Mouse (Mus musculus) kidney, adult 18-20 months (tissue): ENCODE measurements at regions not wholly inside any gene's neighbourhood (a gene's known extent, or its start where the extent isn't known, plus 50 kb on each side); places are given as distances from the start of the nearest gene placed in this dataset.

Experiments used
- DNase-seq: peaks from one replicate; pipeline ENCODE4 v3.0.0; 2021

DNA sequence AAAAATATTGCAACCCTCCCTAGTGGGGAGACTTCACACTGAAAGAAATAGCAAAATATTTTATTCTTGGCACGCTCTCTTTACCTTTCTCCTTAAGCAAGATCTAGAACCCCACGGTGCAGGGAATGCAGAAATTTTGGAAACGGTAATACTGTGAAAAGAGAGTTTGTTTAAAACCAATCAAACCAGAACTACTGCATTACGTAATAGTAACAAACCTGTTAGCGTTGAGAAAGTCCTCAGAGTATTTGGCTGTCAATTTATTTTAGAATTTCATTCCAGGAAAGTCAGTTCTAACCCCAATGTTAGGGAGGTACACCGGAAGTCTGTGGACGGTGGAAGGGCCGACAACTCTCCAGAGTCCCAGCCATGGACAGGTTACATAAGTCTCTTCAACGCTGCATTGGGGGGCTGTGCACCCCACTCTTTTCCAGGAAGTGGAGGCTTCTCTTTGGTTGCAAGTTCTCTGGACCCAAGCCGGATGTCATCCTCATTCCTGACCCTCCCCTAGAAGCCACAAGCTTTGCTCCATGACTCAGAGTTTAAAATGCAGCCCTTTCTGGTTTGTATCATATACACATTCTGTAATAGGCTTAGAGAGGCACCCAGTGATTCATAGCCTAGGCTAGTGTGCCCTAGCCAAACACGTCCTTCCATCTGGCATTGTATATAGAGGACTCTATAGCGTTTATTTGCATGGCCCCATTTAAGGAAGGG is 105.0 kb upstream of the Frmd6 start:
- DNase-seq, result no peak

DNA sequence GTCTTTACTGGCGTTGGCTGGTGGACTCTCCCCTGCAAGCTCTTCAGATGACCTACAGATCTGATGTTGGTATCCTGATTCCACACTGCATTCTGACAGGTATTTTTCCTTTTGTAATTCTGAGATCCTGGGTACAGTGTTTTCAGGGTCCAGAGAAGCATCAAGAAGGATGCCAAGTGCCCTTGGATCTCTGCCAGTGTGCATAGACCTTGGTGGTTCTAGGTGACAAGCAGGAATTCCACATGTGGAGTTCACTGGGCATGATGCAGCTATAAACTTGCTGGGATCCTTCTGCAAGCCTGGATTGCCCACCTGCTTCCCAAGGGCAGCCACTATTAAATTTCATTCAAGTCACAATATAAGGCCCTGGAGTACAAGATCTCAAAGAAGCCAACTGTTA is 100.0 kb upstream of the Frmd6 start:
- no peak for DNase-seq

DNA sequence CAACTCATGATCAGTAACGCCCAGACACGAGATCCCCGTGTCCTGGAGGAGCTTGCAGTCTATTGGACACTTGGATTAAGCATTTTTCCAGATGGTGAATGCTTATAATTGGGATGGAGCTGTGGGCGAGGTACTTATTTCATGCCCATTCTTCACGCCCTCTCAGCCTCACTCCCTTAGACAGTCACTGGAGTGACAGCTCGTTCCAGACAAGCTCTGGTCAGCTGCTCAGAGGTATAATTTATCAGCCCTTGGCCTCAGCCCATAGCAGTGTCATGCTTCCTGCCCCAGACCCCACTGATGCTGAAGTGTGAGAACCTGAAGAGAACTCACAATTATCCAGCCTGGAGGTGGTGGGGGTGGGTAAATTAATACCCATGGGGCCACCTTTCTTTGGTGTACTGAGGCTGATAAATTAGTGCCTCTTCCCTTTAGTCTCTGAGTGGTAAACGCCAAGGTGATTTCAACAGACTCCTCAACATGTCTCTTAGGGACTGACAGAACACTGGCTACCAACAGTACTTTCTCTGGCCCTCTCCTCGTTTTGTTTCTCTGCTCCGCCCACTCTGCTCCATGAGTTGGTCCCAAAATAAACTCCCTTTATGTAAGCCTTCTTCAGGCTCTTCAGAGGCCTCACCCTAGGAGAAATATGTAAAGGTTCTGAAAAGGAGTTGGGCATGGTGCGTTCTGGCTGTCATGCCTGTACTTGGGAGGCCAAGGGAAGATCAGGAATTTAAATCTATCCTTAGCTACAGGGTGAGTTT is 97.6 kb upstream of the Frmd6 start:
- no peak for DNase-seq

DNA sequence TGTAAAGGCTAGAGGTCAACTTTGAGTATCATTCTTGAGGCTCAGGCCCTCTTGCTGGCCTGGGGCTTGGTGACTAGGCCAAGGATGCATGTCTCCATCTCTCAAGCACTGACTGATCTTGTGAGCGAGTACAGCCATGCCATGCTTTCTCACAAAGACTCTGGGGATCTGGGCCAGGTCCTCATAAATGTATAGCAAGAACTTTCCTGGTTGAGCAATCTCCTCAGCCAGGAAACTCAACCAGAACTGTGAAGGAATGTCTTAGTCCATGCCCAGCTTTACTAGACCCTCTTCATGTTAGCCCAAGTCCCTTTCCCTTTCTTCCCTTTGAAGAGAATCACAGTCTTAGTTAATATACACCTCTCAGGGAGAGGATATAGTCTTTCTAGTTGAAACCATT is 96.9 kb upstream of the Frmd6 start:
- DNase-seq, result no peak

DNA sequence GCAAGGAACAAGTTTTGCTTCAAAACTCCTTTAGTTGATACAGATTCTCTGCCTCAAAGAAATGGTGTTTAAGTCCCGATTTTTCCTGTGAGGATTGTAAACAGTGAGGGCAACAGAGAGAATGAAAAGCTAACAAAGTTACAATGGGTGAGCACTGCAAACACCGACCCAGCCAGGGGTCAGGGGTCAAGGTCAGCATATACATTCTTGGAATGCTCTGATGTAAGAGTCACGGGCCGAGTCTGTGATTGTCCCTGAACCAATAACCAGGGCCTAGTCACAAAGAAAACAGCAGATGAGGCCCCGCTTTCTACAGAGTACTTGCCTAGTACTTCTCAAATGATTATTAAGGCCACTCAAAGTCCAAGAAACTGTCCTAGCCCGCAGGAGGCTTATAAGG is 95.4 kb upstream of the Frmd6 start:
- DNase-seq, result no peak

DNA sequence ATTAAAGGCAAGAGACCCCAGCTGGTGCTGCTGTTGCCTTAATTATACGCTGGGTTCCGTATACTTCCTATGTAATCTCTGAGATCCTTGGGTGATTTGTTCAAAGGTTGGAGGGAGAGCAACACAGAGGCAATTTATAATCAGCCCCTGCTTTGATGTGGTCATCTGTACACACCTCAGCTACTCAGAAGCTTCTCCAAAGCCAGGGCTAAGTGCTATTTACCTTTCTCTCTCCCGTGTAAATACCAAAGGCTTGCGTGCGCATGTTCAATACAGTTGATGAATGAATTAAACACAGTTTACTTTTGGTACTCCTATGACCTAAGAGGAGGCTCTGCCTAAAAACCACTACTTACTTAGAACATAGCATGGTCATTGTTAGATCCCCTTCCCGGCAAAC is 93.8 kb upstream of the Frmd6 start:
- DNase-seq, result no peak

DNA sequence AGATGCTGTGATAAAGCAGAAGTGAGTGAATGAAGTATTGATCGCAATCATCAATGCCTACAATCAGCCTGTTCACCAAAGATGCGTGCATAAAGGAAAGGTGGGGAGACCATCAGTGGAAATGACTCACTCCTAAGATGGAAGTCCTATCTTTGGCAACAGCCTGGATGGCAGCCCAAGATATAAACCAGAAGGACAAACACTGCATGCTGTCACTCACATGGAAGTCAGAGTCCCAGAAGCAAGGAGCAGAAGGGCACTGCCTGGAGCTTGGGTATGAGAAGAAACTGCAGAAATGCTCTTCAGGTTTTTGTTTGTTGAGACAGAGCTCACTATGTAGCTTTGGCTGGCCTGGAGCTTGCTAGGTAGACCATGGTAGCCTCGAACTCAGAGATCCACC is 92.7 kb upstream of the Frmd6 start:
- DNase-seq, result no peak

DNA sequence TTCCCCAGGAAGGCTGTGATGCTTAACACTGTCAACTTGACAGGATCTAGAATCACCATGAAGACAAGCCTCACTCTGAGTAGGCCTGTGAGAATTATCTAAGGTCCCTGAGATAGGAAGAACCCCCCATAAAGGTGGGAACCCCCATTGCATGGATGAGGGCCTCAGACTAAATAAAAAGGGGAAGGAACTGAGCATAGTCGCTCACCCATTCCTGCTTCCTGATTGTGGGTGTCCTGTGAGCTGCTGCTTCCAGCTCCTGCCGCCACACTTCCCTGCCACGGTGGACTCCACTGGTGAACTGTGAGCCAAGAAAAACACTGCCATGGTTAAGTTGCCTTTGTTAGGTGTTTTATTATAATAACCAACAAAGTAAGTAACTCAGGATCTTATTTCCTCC is 86.8 kb upstream of the Frmd6 start:
- no peak for DNase-seq

DNA sequence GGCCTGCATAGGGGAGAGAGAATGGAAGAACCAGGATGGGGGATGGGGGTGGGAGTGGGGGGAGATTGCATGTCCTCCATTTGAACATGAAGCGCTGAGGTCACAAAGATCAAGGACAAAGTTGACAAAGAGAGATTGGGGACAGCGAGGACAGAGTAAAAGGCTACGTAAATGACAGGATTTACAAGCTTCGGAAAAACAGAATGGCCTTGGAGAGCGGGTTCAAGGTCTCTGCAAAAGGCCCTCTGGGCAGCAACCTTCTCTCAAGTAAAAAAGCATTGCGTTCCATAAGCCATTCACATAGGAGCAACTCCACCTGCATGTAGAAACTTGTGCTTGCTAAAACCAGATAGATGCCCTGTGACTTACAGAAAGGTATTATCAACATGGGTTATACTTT is 86.0 kb upstream of the Frmd6 start:
- DNase-seq, result no peak

DNA sequence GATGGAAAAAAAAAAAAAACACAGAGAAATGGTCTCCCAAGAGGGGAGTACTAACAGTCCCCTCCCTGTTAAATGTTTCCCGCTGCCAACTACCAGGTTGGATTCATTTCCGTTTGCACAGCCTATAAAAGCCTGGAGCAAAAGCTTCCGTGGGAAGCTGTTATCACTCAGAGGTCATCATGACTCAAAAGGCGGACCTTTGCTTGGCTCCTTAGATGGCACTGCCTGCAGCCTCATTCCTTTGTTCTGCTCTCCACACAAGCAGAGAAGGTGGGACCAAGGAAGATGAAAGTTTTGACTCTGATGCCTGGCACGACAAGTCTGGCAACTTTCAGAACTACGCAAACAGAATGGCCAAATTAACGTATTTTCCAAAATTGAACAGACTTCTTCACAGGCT is 85.5 kb upstream of the Frmd6 start:
- DNase-seq, result no peak

DNA sequence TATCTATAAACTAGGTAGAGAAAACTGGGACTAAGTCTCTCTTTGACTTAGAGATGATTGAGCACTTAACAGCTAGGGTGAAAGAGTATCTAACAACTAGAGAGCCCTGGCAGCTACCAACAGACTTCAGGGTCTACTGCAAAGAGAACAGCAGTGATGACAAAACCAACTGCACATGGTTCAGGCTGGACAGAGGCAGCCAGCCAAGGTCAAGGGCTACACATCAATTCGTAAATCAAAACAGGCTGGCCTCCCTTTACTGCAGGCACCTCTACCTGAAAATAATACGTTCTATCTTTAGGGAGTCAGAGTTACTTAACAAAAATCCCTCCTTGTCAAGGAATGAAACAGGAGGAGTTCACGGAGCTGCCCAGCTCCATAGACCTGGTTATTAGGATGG is 82.5 kb upstream of the Frmd6 start:
- DNase-seq, result no peak

DNA sequence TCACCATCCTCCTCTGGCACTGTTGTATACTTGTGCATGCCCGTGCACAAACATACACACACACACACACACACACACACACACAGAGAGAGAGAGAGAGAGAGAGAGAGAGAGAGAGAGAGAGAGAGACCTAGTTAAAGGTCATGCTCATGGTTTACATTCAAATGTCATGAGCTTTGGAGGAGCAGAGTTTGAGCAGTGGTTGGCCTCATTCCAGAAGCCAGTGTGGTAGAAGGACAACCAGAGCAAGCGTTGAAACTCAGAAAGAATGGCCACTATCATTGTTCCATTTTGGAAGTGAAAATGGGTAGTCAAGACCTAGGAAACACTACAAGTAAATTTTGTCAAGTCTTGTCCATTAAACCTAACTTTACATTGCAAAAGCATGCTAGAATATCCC is 79.6 kb upstream of the Frmd6 start:
- DNase-seq, result no peak

DNA sequence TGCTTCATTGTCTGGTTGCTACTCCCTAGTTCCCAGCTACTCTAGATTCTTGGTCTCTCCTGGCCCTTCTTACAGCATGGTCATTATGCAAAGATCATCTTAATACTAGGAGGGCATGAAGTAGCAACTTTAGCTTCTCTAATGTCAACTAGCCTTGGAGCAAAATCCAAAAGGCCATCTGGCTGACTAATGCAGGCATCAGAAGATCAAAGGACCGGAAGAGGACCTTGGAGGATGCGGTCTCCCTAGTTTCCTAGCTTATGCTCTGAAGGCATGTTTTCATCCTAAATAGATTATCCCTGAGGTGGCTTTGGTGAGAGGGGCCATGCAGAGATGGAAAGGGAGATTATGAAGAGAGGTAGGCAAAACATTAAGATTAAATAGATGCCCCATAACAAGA is 75.7 kb upstream of the Frmd6 start:
- no peak for DNase-seq

DNA sequence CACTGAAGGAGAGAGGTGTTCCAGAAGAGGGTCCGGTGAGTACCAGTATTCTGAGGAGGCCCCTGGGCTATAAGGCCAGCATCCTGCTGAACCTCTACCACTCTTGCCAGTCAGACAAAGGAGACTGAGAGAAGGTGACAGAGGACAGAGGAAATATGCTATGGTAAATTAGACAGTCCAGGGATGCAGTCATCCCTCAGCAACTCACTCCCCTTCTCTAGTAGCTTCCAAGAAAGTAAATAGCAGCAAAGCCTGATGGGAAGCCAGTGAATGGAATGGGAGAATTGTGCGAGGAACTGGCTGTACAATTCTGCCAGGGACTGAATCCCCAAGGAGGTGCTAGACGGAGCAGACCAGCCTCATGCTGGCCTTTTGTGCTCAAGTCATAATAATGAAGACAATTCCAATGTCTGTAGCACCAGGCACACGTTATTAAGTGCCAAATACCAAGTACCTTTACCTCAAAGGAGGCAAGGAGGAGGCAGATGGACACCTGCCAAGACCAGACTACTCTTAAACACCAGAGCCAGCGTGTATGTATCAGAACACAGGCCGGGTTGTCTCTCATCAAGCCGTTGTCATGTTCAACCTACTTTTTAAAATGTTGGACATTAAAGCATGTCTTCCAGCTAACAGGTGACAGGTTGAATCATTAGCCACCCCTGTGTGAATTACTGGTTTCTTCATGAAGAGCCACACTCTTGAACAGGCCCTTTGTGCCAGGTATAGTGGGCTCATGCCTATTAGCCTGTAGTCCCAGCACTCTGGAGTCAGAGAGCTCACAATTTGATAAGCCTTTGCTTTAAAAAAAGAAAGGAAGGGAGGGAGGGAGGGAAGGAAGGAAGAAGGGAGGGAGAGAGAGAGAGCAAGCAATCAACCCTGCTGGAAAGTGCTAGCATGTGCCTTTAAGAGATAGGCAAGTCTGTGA is 74.4 kb upstream of the Frmd6 start:
- DNase-seq, result no peak

DNA sequence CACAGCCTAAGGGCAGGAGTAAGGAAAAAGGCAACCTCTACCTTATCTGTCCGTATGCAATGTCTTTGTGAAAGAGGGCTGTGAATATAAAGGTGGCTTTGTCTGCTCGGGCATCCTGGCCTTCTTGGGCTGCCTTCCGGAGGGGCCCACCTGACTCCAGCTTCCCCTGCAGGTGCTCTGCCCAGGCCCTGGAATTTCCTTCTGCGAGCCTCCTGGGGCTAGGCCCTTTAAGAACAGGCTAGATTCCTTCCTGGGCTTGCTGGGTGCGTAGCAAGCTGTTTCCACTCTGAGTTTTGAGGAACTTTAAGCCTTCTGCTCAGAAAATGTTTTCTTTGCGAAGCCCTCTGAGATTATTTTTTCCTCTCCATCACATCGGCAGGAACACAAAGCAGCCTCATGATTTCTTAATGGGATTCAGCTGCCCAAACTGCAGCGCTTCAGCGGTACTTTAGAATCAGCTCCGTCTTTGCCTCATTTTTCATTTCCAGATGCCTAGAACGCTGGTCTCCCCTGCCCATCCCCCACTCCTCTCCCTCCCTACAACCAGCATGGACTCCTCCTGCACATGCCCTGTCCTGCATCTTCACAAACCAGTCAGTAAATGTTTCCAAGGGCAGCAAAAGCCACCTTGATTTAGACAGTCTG is 72.9 kb upstream of the Frmd6 start:
- no peak for DNase-seq

DNA sequence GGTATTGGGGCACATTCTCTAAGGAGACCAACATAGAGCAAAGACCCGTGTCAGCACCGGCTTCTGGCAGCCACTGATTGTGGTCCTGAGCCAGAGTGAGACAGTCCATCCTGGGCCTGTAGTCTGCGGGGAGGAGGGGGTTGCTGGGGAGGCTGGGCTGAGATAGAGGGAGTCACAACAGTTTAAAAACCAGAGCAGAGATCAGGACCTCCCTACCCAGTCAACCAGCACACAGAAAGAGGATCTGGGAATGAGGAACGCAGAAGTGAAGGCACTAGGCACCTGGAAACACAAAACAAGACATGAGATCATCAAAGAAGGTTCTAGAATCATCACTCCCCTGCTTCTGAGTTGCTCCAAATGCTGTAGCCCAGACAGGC is 72.4 kb upstream of the Frmd6 start:
- DNase-seq, result no peak

DNA sequence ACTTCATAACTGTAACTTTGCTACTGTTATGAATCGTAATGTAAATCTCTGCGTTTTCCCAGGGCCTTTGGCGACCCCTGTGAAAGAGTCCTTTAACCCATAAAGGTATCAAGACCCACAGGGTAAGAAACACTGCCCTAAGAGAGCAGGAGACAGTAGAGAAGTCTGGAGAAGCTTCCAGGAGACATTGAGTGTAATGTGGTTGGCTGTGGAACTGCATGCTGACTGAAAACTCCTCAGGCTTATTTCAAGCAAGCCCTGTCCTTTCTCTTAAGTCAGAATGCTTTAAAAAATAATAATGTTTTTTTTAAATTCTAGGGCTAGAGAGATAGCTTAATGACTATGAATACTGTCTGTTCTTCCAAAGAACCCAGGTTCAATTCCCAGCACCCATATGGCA is 71.9 kb upstream of the Frmd6 start:
- DNase-seq, result no peak

DNA sequence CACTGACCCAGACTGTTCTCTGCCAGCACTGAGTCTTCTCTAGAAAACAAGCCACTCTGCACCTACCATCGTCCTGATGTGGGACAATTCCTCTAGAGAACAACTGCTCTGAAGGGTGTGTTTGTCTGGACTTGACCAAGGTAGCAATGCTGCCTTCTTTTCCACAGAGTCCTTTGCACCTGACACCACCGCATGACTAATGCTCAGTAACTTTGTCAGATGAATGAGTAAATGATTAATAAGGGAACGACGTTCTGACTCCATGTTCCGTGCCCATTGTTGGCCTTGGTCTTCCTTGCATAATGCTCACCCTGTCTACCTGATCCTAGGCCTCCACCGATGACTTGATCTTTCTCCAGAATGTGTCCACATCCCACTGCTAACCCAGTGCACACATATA is 67.2 kb upstream of the Frmd6 start:
- no peak for DNase-seq

DNA sequence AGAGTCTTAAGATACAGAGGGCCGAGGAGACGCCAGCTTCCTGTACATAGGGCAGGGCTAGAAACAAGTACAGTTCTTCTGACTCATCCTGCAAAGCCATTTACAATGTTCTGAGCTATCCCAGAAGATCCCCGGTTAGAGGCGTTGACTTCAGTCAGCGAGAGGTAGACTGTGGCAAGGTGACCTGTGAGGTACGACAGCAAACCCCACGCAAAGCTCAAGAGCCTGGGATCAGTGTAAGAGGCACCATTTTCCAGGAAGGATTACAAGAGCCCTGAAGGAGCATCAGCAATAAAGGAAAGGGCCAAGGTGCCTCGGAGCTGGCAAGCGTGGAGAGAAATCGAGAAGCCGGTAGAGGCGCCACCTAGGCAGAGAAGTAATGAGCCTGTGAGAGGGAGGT is 61.8 kb upstream of the Frmd6 start:
- DNase-seq, result no peak

DNA sequence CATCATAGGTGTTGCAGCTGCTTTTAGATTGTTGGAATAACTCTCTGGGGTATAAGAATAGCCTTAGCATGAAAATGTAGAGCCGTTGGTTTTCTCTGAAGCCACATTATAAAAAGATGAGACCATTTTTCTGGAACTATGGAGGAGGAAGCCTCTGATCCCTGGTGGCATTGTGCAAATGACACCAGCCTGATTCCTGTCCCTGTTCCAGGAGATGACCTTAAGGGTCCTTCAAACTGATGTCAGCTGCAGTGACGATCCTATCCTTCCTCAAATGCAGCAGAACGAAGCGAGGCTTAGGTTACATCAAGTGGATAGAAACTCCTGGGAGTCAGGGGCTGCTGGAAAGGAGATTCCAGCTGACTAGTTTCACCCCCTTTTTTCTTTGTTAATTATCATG is 59.0 kb upstream of the Frmd6 start:
- no peak for DNase-seq

DNA sequence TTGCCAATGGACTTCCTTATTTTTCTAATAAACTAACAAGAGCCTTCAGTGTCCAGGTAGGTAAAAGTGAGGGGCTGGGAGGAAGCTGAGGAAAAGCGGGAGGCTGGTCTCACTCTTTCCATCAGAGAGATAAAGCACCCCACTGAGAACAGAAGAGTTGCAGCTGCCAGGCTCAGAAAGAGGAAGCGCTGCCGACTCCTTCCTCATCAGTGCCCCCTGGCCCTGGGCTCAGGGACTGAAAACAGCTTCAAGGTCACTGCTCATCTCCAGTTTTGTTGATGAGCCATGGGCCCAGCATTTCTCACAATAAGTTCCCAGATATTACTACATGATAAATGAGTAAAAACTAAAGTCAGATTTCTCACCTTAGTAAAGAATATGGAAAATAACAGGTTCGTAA is 57.4 kb upstream of the Frmd6 start:
- DNase-seq, result no peak

DNA sequence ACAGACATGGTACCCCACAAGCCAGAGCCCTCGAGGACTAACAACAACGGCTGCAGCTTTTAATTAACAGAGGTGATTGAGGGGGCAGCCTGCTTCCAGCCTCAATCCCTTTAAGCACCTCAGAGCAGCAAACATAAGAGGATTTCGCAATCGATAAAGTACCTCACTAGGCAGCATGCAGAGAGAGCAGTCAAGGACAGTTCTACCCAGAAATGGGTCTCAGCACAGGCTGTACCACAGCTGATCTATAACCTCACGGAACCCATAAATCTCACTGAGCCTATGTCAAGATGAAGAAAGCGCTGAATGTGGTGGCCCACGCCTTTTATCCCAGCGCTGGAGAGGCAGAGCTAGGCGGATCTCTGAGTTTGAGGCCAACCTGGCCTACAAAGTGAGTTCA is 56.6 kb upstream of the Frmd6 start:
- no peak for DNase-seq

DNA sequence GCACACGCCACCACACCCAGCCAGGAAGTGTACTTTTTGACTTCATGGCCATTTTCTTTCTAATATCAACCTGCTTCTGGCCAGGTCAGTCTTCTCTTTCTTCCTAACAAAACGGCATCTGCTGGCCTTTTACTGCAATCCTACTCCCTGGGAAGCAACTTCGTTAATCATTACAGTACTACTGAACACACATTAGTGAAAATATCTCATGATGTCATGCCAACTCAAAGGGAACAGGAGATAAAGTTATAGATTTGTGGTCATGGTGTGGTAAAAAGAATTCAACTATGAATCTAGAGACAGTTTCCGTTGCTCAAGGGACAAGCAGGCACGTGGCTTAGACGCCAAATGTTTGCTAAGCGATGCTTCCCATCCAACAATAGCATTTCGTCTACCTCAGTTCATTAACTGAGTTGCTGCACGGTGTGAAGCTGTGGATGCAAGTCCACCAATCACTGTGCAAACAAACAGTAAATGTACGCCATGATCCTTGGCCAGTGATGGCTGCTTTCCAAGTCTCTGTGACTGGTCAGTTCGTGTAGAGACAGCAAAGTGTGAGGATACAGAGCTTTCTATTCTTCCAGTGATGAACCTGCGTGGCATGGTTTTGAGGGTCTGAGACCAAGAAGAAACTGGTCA is 55.7 kb upstream of the Frmd6 start:
- DNase-seq, result no peak
